Mouse (Mus musculus) mature B cell (primary cell): ENCODE measurements around the gene Plch2.

Experiments used
- in situ Hi-C: fragments of 300-500 bp; cut with MboI; formaldehyde crosslinking; loops from 2 replicates; pipeline ENCODE4 v1.14.3; 2019

Gene Plch2

GRCm38 (mm10) chr4:155075813-155076212, 19.2 kb upstream of the Plch2 start:
- in situ Hi-C loops, result no loop called here

- in situ Hi-C loops, result no loop called here
These were observed 18.6 kb upstream of the Plch2 start for GRCm38 (mm10) chr4:155075137-155075536.

- in situ Hi-C loops, result no loop called here
These were observed 17.8 kb upstream of the Plch2 start for GRCm38 (mm10) chr4:155074418-155074817.

GRCm38 (mm10) chr4:155070921-155071320, 14.3 kb upstream of the Plch2 start:
- in situ Hi-C loops, result no loop called here

- in situ Hi-C loops, result no loop called here
These were observed 13.6 kb upstream of the Plch2 start for GRCm38 (mm10) chr4:155070199-155070598.

GRCm38 (mm10) chr4:155069191-155069590, 12.6 kb upstream of the Plch2 start:
- in situ Hi-C loops, result loop anchor here (5.0 kb wide), 1 partner anchor 182 kb away; no protein-coding TSS in a partner anchor

- in situ Hi-C loops, result loop anchor here (5.0 kb wide), 1 partner anchor 181 kb away; no protein-coding TSS in a partner anchor
These were observed 11.9 kb upstream of the Plch2 start for GRCm38 (mm10) chr4:155068357-155068972.

GRCm38 (mm10) chr4:155066834-155067522, 10.4 kb upstream of the Plch2 start, which contains the start of gene Pex10:
Gene Pex10, plus strand, starts transcription at chr4:155067016.
- in situ Hi-C loops, result loop anchor here (5.0 kb wide), 1 partner anchor 180 kb away; no protein-coding TSS in a partner anchor

GRCm38 (mm10) chr4:155065970-155066833, 9.6 kb upstream of the Plch2 start:
- in situ Hi-C loops, result loop anchor here (5.0 kb wide), 1 partner anchor 179 kb away; no protein-coding TSS in a partner anchor

GRCm38 (mm10) chr4:155064474-155064873, 7.9 kb upstream of the Plch2 start:
- in situ Hi-C loops, result no loop called here

- in situ Hi-C loops, result no loop called here
These were observed 7.3 kb upstream of the Plch2 start for GRCm38 (mm10) chr4:155063895-155064294.

- in situ Hi-C loops, result no loop called here
These were observed 1.7 kb upstream of the Plch2 start for GRCm38 (mm10) chr4:155058325-155058724.

- in situ Hi-C loops, result no loop called here
These were observed 6.5 kb downstream of the Plch2 start for GRCm38 (mm10) chr4:155050116-155050515.

GRCm38 (mm10) chr4:155046636-155047035, 9.9 kb downstream of the Plch2 start:
- in situ Hi-C loops, result no loop called here

- in situ Hi-C loops, result no loop called here
These were observed 13.3 kb downstream of the Plch2 start for GRCm38 (mm10) chr4:155043289-155043625.

- in situ Hi-C loops, result no loop called here
These were observed 13.8 kb downstream of the Plch2 start for GRCm38 (mm10) chr4:155042606-155043288.

- in situ Hi-C loops, result no loop called here
These were observed 15.9 kb downstream of the Plch2 start for GRCm38 (mm10) chr4:155040696-155041095.

- in situ Hi-C loops, result no loop called here
These were observed 16.4 kb downstream of the Plch2 start for GRCm38 (mm10) chr4:155040197-155040596.

GRCm38 (mm10) chr4:155034787-155035186, 21.8 kb downstream of the Plch2 start:
- in situ Hi-C loops, result no loop called here

- in situ Hi-C loops, result no loop called here
These were observed 22.4 kb downstream of the Plch2 start for GRCm38 (mm10) chr4:155034202-155034601.

- in situ Hi-C loops, result no loop called here
These were observed 23.5 kb downstream of the Plch2 start for GRCm38 (mm10) chr4:155033115-155033514.
